Mouse (Mus musculus): ENCODE measurements around the gene Hecw1. TPM values are rescaled to one million over a fixed set of nuclear protein-coding genes. Genes with fewer than 3 reads are reported as not detected.

The Hecw1 gene
- polyA plus RNA-seq, 1 experiment = 0.03 TPM

GRCm38 (mm10) chr13:14424836-14425235, 98.2 kb downstream of the Hecw1 start:
- 73% methylated on average over 2 of the region's 2 CpGs for WGBS
- Histone ChIP-seq H3K27ac (ENCODE audit: insufficient read depth, low read depth, low read length) (no peak overlapping the region), H3K36me3 (ENCODE audit: control insufficient read depth, insufficient read depth, low read length) (no peaks in the 10 kb centered on the region), H3K4me3 (ENCODE audit: insufficient read depth, low read depth, low read length) (no peak overlapping the region), H3K27me3 (replicated peaks; ENCODE audit: control insufficient read depth, insufficient read depth, low read length) (no peaks in the 10 kb centered on the region), H3K4me1 (ENCODE audit: control insufficient read depth, insufficient read depth, low read length) (no peaks in the 10 kb centered on the region)
- no peak for DNase-seq
- TF ChIP-seq POLR2A (IDR thresholded peaks at IDR 0.05; ENCODE audit: low read depth, low read length) = no peak
- no peak for TF ChIP-seq CTCF (conservative IDR thresholded peaks at IDR 0.05; ENCODE audit: insufficient read depth, insufficient read length, low read depth, low read length)

- 69% methylated on average over 1 of the region's 1 CpGs for WGBS
- Histone ChIP-seq H3K27ac (ENCODE audit: insufficient read depth, low read depth, low read length) (no peak overlapping the region), H3K27me3 (replicated peaks; ENCODE audit: control insufficient read depth, insufficient read depth, low read length) (no peaks in the 10 kb centered on the region; the same call in 1 of the 2 replicates), H3K4me1 (ENCODE audit: control insufficient read depth, insufficient read depth, low read length) (no peaks in the 10 kb centered on the region), H3K4me3 (ENCODE audit: insufficient read depth, low read depth, low read length) (no peak overlapping the region), H3K36me3 (ENCODE audit: control insufficient read depth, insufficient read depth, low read length) (no peaks in the 10 kb centered on the region)
- TF ChIP-seq POLR2A (IDR thresholded peaks at IDR 0.05; ENCODE audit: low read depth, low read length) (no peak), CTCF (conservative IDR thresholded peaks at IDR 0.05; ENCODE audit: insufficient read depth, insufficient read length, low read depth, low read length) (no peak)
- DNase-seq = no peak
Observed at GRCm38 (mm10) chr13:14413405-14413804, 109.6 kb downstream of the Hecw1 start.

DNA sequence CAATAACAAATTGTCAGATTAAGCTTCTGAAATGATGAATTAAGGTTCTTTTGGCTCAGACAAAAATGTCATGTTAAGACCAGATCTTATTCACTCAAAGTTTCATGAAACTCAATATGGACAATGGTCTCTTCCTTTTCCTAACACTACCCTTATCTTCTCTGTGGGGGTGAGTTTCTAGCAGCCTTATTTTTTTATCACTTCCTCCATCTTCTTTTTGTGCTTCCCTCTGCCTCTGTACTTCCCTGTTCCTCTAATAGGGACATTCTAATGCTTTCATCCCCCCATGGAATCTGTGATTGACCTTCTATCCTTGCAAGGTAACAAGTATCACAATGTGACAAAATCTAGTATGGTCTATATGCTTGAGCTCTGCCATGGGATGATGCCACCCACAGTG, 148.6 kb downstream of the Hecw1 start:
- Histone ChIP-seq H3K4me1 (ENCODE audit: control insufficient read depth, insufficient read depth, low read length) (no peaks in the 10 kb centered on the region), H3K36me3 (ENCODE audit: control insufficient read depth, insufficient read depth, low read length) (no peaks in the 10 kb centered on the region), H3K4me3 (ENCODE audit: insufficient read depth, low read depth, low read length) (no peak overlapping the region), H3K27me3 (replicated peaks; ENCODE audit: control insufficient read depth, insufficient read depth, low read length) (no peaks in the 10 kb centered on the region), H3K27ac (ENCODE audit: insufficient read depth, low read depth, low read length) (no peak overlapping the region)
- no peak for DNase-seq
- TF ChIP-seq CTCF (conservative IDR thresholded peaks at IDR 0.05; ENCODE audit: insufficient read depth, insufficient read length, low read depth, low read length) (no peak), POLR2A (IDR thresholded peaks at IDR 0.05; ENCODE audit: low read depth, low read length) (no peak)

DNA sequence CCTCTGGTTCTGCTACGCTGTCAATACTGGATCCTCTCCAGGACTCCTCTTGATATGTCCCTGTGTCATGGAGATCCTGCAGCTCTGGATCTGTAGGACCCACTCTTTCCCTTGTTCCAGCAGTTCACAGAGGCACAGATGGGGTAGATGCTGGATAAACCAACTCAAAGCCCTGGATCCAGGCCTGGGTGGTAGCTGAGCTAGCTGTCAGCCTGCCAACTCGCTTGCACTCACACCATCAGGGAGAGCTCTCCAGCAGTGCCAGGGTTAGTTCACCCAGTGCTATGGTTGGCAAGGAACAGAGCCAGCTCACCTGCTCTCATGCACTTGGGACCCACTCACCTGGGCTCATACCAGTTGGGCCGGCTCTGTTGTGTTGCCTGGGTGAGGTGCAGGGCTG, 157.5 kb downstream of the Hecw1 start:
- Histone ChIP-seq H3K4me3 (ENCODE audit: insufficient read depth, low read depth, low read length) (no peak overlapping the region), H3K27ac (ENCODE audit: insufficient read depth, low read depth, low read length) (no peak overlapping the region), H3K36me3 (ENCODE audit: control insufficient read depth, insufficient read depth, low read length) (no peaks in the 10 kb centered on the region), H3K27me3 (replicated peaks; ENCODE audit: control insufficient read depth, insufficient read depth, low read length) (no peaks in the 10 kb centered on the region), H3K4me1 (ENCODE audit: control insufficient read depth, insufficient read depth, low read length) (no peaks in the 10 kb centered on the region)
- no peak for DNase-seq
- TF ChIP-seq CTCF (conservative IDR thresholded peaks at IDR 0.05; ENCODE audit: insufficient read depth, insufficient read length, low read depth, low read length) (no peak), POLR2A (IDR thresholded peaks at IDR 0.05; ENCODE audit: low read depth, low read length) (no peak)
- 77% methylated on average over 3 of the region's 3 CpGs for WGBS

- no peak for TF ChIP-seq POLR2A (IDR thresholded peaks at IDR 0.05; ENCODE audit: low read depth, low read length)
- no peak for TF ChIP-seq CTCF (conservative IDR thresholded peaks at IDR 0.05; ENCODE audit: insufficient read depth, insufficient read length, low read depth, low read length)
- Histone ChIP-seq H3K27ac (ENCODE audit: insufficient read depth, low read depth, low read length) (no peak overlapping the region), H3K36me3 (ENCODE audit: control insufficient read depth, insufficient read depth, low read length) (no peaks in the 10 kb centered on the region), H3K4me3 (ENCODE audit: insufficient read depth, low read depth, low read length) (no peak overlapping the region), H3K4me1 (ENCODE audit: control insufficient read depth, insufficient read depth, low read length) (no peaks in the 10 kb centered on the region), H3K27me3 (replicated peaks; ENCODE audit: control insufficient read depth, insufficient read depth, low read length) (no peaks in the 10 kb centered on the region)
- WGBS = 98% methylated on average over 1 of the region's 1 CpGs
- DNase-seq = no peak
Observed at GRCm38 (mm10) chr13:14327252-14327651, 195.8 kb downstream of the Hecw1 start.

DNA sequence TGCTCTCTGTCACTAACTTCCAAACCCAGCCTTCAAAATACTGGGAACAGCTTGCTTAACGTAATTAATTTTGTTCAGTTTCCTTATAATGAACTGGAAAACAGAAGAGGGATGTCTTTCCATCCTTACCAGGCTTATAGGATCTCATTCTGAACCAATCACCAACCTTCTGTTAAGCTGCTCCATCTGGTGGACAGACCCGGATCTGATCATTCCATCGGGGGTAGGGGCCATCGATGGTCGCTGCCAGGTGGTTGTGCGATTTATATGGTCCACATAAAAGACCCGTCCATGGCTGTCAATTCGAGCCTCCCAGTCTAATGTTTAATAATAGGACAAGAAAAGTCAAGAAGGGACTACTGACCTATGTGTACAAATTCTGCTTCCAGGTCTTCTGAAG, 216.4 kb downstream of the Hecw1 start:
- Histone ChIP-seq H3K4me3 (ENCODE audit: insufficient read depth, low read depth, low read length) (no peak overlapping the region), H3K36me3 (ENCODE audit: control insufficient read depth, insufficient read depth, low read length) (no peaks in the 10 kb centered on the region), H3K4me1 (ENCODE audit: control insufficient read depth, insufficient read depth, low read length) (no peaks in the 10 kb centered on the region), H3K27me3 (replicated peaks; ENCODE audit: control insufficient read depth, insufficient read depth, low read length) (no peaks in the 10 kb centered on the region), H3K27ac (ENCODE audit: insufficient read depth, low read depth, low read length) (no peak overlapping the region)
- WGBS = 30% methylated on average over 8 of the region's 8 CpGs
- DNase-seq = no peak
- TF ChIP-seq CTCF (conservative IDR thresholded peaks at IDR 0.05; ENCODE audit: insufficient read depth, insufficient read length, low read depth, low read length) (peak; percentile 24; the same call in 1 of the 2 replicates), POLR2A (IDR thresholded peaks at IDR 0.05; ENCODE audit: low read depth, low read length) (no peak)

GRCm38 (mm10) chr13:14304103-14304502, 218.9 kb downstream of the Hecw1 start:
- Histone ChIP-seq H3K27me3 (replicated peaks; ENCODE audit: control insufficient read depth, insufficient read depth, low read length) (no peaks in the 10 kb centered on the region), H3K27ac (ENCODE audit: insufficient read depth, low read depth, low read length) (no peak overlapping the region)
- WGBS = 98% methylated on average over 1 of the region's 1 CpGs

DNA sequence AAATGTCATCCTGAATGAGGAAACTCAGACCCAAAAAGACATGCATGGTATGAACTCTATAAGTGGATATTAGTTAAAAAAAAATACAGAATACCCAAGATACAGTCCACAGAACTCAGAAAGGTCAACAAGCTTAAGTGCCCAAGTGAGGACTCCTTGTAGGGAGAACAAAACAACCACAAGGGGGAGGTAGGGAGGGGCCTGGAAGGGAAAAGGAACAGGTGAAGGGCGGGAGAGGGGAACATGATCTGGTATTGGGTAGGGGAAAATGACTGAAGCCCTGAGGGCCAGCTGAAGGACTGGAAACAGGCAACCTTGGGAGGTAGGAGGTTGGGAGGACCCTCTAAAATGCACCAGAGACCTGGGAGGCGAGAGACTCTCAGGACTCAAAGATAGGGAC, 220.1 kb downstream of the Hecw1 start:
- H3K4me3 ChIP-seq (ENCODE audit: insufficient read depth, low read depth, low read length) = no peak overlapping the region
- no peak for DNase-seq
- H3K36me3 ChIP-seq (ENCODE audit: control insufficient read depth, insufficient read depth, low read length) = no peaks in the 10 kb centered on the region
- H3K27ac ChIP-seq (ENCODE audit: insufficient read depth, low read depth, low read length) = no peak overlapping the region
- WGBS = 44% methylated on average over 2 of the region's 2 CpGs
- TF ChIP-seq POLR2A (IDR thresholded peaks at IDR 0.05; ENCODE audit: low read depth, low read length) (no peak), CTCF (conservative IDR thresholded peaks at IDR 0.05; ENCODE audit: insufficient read depth, insufficient read length, low read depth, low read length) (no peak)
- H3K27me3 ChIP-seq (replicated peaks; ENCODE audit: control insufficient read depth, insufficient read depth, low read length) = no peaks in the 10 kb centered on the region
- H3K4me1 ChIP-seq (ENCODE audit: control insufficient read depth, insufficient read depth, low read length) = no peaks in the 10 kb centered on the region

More at GRCm38 (mm10) chr13:14304103-14304502, 218.9 kb downstream of the Hecw1 start:
- H3K36me3 ChIP-seq (ENCODE audit: control insufficient read depth, insufficient read depth, low read length) = no peaks in the 10 kb centered on the region
- H3K4me3 ChIP-seq (ENCODE audit: insufficient read depth, low read depth, low read length) = no peak overlapping the region
- no peaks in the 10 kb centered on the region for H3K4me1 ChIP-seq (ENCODE audit: control insufficient read depth, insufficient read depth, low read length)
- no peak for DNase-seq
- TF ChIP-seq POLR2A (IDR thresholded peaks at IDR 0.05; ENCODE audit: low read depth, low read length) = no peak
- TF ChIP-seq CTCF (conservative IDR thresholded peaks at IDR 0.05; ENCODE audit: insufficient read depth, insufficient read length, low read depth, low read length) = no peak

All from kidney, adult 2 months (tissue).